Mouse (Mus musculus) yolk sac, embryonic 10.5 days (tissue): ENCODE measurements around the gene Ubl4b.

Experiments
- DNase-seq: peaks from one replicate; pipeline ENCODE4 v3.0.0-alpha.2; 2017; ENCODE audit warnings: low spot score

Gene Ubl4b

DNA sequence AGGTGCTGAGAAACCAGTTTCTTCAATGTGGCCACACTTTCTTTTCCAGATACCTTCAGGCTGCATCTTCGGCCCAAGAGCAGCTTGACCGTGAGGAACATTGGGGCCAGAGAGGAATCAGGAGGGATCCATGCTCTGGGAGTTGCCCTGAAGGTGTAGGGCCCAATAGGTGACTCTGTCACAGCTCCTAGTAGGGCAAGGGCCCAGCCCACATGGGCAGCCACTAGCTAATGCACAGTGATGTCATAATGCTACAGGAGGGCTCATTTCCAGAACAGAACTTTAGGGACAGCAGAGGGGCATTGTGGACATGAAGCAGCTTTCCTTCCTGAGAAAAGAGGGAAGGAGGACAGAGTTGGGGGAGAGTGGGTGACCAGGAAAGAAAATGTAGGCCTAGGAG is at the start of gene Ubl4b:
Gene Ubl4b, minus strand, starts transcription at position 232 of the 400 bp plus-strand sequence.
- DNase-seq = no peak

DNA sequence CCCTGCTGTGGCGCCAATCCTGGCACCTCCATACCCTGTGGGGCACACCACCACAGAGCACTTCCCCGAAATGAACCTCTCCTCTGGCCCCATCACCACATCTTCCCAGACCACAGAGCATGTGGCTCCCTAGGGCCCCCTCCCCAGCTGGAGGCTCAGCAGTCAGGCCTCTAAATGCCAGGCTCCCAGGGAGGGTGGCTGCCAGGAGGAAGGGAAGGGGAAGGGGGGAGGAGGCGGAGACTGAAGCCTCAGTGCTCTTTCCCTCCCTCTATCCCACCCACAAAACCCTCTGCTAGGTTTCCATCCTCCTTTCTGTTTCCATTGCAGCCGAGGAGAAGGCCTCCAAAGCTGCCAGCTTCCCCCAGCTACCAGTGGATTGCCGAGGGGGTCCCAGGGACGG is 45.3 kb upstream of the Ubl4b start:
- DNase-seq = no peak

DNA sequence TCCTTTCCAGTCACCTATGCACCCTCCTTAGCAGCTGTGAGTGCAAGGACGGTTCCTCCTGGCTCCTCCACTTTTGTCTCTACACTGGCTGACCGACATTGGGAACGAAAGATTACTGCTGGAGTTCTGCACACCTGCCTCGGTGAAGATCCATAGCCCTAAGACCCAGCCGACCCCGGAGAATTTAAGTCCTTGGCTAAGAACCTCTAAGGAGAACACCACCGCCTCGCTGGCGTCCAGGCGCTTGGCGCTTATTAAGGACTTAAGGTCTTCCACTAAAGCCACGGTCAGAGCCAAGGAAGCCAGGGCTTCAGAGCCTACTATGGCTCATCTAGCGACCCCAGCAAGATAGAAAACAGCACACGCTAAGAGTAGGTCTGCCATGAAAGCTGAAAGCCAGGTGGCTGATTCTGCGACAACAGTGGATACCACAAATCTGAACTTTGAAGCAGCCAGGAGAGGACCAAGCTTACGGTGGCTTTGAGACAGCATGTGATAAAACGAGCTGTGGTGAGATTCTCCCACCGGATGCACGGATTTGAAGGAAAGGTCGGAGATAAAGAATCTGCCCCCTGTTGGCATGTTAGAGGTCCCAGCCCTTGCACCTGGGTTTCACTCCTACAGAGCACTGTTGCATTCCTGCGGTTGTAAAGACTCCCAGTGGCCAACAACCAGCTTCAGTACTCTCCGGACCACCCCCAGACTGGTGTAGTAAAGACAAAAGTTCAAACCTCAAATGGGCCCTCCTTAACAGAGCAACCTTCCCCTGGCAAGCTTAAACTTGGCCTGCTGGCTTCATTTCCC is 42.9 kb upstream of the Ubl4b start:
- no peak for DNase-seq

DNA sequence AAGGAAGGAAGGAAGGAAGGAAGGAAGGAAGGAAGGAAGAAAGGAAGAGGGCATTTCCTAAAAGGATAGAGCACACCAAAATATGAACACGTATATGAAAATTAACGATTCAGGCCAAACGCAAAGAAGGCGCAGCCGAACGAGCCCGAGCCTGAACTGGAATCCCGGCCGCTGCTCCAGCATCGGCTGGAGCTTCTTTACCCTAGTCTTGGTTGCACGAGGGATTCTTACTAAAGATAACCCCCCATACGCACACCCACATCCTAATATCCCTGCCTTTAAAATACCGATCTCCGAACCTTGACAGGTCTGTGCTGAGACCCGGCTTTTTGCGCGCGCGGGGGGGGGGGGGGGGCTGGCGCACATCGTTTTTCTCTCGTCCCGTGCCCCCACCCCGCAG is 42.3 kb upstream of the Ubl4b start:
- DNase-seq = no peak

DNA sequence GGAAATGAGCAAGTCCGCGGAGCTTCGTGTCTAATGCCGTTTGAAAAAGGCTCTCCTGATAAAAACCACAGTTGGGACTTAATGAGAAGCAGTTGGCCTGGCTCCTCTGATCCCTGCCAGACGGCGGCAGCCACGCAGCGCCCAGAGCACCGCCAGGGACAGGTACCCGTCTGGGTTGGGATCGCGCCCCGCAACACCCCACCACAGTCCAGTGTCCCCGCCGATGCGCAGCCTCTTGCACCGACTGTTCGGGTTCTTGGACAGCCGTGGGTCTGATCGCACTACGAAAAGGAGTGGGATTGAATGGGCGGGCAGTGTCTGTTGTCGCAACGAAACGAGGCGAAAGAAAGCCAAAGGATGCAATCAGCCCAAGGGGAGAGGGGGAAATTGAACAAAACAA is 41.7 kb upstream of the Ubl4b start:
- peak; percentile 40 for DNase-seq

DNA sequence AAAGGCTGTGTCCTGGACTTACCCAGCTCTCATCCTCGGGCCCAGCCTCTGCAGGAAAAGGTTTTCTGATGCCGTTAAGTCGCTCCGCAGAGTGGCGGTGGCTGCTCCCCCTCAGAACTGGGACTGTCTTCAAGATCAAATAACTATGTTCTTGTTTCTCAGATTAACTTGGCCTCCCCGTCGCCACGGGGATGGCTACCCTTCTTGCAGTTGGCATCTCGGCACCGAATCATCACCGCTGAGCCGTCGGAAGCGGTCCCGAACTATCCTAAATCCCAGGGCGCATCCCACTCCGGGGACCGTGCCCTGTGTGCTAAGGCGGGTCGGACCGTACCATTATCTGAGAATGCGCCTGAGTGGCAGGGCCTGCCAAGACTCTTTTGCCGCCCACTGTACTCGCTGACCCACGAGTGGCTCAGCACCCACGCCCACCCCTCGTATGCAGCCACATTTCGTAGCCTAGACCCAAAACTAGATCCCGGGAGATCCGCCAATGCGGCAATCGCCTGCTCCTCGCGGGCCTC is 41.1 kb upstream of the Ubl4b start:
- no peak for DNase-seq

DNA sequence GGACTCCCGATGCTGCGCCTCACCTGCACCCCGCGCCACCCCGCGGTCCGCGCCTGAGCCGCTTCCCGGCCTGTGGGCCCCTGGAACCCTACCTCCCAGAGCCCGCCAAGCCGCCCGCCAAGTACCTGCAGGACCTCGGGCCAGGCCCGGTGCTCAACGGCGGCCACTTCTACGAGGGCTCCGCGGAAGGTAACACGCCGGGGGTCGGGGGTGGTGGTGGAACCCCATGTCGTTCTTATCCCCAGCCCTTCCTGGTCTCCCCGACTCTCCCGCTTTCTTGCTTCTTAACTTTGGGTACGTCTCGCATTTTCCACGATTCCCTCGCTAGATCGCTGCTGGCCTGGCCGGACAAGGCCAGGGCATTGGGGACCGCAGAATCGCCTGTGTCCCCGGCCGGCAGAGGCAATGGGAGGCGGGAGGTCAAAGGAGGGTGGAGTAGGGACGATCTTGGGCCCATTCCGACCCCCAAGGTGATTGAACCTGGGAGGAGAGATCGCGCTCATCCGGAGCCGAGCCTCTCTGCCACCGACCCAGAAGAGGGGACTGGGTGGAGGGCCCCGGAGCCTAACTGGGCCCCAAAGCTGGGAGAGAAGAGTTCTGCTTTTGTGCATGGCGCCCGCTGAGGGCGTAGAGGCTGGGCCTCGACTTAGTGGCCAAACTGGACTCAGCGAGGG is 40.5 kb upstream of the Ubl4b start:
- no peak for DNase-seq

DNA sequence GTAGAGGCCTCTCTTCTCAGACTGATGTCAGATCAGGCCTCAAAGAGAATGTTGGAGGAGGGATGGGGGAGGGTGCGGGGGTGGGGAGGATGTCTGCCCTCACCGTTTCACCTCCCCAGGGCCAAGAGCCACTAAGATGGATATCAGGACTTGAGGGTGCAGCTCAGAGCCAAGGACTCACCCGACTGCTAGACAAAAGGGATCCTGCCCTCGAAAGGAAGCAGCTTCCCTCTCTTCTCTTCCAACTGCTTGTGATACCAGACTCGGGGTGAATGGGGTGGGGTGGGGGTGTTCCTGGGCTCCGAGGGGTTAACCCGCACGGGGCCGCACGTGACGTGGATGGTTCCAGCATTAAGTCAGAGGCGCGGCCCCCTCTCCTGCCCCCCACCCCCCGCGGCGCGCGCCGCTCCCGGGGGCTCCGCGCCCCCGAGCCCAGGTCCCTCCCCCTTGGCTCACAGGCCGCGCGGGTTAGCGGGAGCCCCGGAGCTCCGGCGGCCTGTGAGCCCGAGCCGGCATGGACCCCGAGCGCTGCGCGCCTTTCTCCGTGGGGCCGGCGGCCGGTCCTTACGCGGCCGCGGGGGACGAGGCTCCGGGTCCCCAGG is 39.9 kb upstream of the Ubl4b start, which contains the start of gene Alx3:
Gene Alx3, plus strand, starts transcription at position 370 of the 602 bp plus-strand sequence.
- no peak for DNase-seq

DNA sequence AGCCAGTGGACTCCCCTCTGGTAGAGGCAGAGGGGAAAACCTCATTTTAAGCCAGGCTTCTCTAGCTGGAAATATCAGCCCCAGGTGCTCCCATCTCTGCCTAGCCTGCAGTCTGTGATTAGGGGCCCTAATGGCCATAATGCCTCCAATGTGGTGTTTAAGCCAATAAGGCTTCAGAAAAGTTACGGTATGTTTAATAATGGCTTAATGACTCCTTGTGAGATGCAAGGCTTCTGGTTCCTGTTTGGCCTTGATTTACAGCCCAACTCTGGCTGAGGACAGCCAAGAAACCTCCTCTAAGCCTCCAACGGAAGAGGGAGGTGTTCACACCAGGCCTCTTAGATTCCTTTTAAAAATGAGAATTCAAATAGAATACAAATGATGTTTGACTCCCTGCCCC is 38.8 kb upstream of the Ubl4b start:
- DNase-seq = no peak

DNA sequence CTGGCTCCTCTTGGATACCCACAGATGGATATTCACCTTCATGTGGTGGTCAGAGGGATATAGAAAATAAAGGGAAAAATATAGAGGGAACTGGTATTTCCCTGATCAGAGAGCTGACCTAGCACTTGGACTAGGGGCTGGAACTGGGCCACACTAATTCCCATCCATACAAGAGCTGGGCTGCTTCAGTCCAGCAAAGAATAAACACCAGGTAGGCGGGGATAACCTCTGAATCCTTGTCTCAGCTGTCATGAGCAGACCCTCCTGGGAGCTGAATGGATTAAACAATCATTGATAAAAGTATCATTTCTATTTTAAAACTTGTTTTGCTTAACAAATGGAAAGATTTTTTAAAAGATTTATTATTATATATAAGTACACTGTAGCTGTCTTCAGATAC is 36.7 kb upstream of the Ubl4b start:
- no peak for DNase-seq

DNA sequence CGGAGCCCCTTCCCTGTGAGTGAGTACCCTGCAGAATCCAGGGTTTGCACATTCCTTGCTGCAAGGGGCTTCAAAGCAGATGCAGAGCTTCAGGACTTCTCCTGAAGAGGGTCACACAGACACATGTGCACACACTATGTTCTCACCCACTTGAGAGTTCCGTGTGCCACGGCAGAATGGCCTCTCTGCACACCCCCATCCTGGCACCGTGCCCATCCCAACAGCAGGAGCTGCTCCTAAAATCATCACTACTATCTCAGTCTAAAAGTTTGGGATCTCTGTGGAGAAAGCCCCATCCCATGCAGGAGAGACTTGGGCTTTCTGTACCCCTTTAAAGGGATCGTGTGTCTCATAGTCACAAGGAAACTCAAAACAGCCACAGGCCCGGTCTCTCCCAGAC is 31.6 kb upstream of the Ubl4b start:
- no peak for DNase-seq

DNA sequence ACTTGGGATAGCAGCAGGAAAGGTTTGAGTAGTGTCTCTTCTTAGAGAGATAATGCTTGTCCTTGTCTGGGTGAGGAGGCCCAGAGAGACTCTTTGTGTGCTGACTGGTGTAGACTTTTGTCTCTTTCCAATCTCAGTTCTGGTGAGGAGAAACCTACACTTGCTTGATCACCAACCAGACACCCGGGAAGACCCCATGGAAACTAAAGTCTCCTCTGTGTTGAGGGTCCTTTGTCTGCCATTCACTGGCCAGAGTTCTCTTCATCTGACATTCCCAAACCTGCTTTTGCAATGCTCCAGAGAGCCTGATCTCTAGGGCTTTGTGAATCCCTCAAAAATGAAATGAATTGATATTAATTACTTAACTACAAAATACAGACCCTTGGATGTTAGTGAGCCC is 29.0 kb upstream of the Ubl4b start:
- no peak for DNase-seq

DNA sequence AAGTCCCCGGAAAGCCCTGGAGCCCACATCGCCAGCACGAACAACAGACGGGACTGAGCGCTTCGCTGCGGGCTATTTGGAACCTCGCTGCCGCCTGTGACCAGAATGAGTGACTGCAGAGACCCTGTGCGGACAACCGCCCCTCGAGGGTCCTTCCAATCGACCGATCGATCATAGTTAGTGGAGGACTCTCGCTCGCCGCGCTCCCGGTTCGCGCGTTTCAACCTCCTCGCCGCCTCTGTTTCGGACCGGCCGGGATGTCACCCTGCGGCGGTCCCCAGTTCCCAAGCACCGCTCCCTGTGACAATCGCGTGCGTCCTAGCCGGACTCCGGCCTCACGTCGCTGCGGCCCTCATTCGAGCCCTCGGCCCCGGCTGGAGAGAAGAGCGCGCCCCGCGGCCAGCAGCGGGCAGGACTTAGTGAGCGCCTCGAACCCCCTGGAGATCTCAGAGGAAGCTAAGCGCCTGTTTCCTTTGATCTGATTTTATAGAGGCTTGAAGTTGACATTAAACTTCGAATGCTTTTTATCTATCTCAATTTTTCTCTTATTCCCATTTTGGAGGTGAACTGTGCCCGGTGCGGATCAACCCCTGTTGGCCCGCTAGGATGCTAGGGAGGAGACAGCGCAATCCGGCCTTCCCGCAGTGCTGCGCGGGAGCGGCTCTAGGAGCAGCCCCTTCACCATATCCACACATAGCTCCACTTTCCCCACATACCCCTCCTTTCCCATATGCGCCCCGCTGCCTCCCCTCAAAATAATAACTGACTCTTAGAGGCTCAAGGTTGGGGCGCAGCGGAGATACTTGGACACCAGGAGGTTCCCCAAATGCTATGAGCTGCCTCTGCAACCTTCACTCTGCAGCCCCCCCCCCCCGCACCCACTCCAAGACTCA is 28.2 kb upstream of the Ubl4b start:
- DNase-seq = no peak

DNA sequence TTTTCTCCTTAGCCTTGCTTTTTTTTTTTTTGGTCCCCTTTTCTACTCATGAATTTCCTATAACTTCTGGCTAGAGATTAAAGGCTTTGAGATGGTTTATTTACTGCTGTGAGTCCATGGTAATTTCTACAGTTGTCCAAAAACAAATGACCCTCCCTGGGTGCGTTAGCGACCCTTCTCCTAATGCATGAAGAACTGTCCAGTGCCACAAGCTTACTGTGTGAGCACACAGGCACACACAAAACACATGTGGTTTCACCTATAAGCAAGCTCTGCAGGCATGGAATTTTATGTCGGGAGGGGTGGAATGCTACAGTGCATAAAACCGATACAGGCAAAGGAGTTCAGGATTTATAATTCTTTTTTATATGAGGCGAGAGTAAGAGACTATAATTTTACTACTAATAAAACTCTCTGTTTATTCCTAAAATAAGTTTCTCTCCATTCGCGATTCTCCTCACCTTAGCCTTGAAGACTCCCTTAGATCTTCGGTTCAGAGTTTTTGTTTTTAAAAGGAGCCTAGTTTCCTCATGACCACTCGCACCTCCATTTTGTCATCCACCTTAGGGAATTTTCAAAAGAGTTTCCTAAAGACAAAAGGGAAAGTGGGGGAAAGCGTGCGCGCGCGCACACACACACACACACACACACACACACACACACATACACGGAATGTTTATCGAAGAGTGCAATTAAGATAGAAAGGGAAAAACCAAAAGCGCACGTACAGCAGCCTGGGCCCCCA is 27.4 kb upstream of the Ubl4b start:
- no peak for DNase-seq

DNA sequence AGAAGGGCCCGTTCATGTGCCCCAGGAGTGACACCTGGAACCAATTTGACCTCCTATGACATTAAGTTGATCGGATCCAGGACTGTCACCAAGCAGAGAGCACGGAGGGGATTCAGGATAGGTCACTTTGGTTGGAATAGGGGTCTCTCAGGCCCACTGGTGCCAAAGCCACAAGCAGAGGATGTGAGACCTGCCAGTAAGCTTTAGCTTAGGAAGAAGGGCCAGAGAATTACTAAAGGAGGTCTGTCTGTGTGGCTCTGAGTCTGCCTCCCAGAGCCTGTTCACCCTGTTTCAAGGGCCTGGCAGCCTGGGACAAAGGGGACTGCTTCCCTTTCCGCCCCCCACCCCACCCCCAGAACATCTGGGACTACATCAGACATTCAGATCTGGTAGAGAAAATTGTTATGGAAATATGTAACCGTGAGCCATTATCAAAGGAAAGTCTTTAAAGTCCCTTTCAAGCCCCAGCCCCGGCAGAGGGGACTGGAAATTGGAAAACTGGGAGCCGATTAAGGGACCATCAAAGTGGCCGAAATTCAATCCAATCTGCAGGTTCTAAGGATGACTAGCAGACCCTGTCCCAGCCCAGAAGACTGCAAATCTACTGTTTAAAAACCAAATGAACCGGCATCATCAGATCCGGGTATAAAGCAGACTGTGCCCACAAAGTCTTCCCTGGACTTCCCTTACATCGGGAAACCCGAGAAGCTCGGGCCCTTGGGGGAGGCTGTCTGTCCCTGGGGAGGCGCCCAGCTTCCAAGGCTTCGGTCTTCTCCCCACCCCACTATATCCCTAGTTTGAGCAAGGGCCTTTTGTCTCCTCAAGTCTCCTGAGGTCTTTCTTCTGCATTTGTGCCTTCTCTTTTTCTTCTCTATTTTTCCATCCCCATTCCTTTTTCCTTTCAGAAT is 26.5 kb upstream of the Ubl4b start:
- no peak for DNase-seq

DNA sequence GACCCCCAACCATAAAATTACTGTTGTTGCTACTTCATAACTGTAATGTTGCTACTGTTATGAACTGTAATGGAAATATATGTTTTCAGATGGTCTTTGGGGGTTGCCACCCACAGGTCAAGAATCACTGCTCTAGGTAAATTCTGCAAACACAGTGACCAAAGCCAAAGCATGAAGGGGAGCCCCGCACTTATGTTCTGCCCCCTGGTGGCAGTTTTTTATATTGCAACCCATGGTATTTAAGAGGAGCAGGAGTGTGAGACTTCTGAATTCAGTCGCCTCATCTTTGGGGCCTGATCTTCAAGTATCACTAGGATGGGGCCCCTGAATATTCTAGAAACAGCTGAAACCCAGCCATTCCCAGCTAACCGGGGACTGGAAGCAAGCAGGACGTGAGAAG is 24.6 kb upstream of the Ubl4b start:
- no peak for DNase-seq

DNA sequence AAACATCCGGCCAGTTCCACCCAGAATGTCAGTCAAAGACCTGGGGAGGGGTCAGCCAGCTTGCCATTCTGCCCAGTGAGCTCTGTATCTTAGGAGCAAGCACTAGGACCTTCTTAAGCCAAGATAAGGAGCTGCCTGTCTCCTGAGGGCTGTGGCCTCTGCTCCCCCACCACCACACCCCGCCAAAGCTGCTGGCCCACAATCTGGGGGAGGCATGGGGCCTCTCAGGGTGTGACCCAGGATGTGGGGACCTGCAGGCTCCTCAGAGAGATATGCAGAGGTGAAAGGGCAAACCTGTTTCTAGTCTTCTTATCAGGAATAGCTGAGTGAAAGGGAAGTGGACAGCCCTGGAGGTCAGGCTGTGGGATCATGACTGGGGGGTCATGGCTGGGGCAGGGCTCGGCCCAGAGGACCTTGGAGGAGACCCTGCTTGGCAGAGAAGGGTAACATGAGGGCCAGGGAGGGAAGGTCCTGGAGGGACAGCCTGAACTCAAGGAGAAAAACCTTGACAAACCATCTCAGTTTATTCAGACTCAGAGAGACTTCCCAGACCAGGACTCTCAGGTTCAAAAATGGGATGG is 23.0 kb upstream of the Ubl4b start:
- DNase-seq = peak; percentile 55

DNA sequence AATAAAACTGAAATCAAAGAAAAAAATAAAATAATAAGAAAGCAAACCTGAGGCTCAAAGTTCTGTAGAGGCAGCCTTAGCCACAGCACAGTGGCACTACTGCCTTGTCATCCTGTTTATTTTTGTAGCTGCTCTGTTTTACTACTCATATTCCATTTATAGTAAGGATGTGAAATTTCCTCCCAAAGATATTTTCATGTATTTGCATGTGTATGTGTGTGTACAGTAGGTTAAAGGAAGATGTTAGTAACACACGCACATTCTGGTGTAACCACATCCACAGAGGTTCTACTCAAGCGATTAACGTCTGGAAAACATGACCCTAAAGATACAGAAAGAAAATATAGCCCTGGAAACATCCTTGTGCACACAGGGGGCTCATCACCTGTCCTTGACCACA is 21.9 kb upstream of the Ubl4b start:
- no peak for DNase-seq

DNA sequence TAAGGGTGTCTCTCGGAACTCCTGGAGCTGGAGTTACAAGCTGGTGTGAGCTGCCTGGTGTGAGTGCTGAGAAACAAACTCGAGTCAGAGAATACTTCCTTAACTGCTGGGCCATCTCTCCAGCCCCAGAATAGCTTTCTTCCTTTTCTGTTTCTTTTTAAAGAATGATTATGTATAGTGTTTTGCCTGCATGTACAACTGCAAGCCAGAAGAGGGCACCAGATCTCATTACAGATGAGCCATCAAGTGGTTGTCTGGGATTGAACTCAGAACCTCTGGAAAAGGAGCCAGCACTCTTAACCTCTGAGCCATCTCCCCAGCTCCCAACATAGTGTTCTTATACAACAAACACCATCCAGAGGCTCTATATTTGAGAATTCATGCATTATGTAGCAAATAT is 16.3 kb upstream of the Ubl4b start:
- DNase-seq = no peak

DNA sequence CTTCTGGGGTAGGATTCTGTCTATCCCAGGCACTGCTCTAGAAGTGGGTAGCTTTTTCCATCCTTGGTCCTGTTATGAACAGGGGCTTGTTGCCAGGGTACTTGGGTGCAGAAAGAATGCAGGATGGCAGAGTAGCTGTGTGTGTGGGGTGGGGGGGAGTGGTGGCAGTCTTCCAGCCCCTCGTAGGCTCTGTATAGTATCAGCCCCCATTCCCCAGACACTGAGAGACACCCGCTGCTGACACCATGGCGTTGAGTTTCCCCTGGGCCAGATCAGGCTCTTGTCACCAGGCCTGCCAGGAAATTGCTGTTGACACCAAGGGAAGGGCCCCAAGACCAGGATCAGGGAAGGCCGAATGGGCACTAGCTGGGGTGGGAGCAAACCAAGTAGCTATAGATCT is 13.8 kb upstream of the Ubl4b start:
- no peak for DNase-seq
